Mouse (Mus musculus): ENCODE results near the gene Olfr384.
"Not testable (repeated sequence)": the region's sequence is repeated elsewhere in the genome, so short reads cannot be mapped to it uniquely, and the experiment has no call there.

Gene Olfr384

GRCm38 (mm10) chr11:73598294-73598693, at the start of gene Olfr384:
Gene Olfr384, plus strand, starts transcription at chr11:73598594.
- no peak for DNase-seq

GRCm38 (mm10) chr11:73579871-73580270, 18.5 kb upstream of the Olfr384 start:
- no peak for DNase-seq

- not testable (repeated sequence) for DNase-seq
These were observed 15.2 kb upstream of the Olfr384 start for GRCm38 (mm10) chr11:73583188-73583587.

GRCm38 (mm10) chr11:73592908-73593307, 5.5 kb upstream of the Olfr384 start, which contains the start of gene Olfr385:
Gene Olfr385, minus strand, starts transcription at chr11:73593008.
- no peak for DNase-seq

Data from thymus, postnatal 4 days (tissue).